Mouse (Mus musculus): ENCODE measurements at regions not wholly inside any gene's neighbourhood (a gene's known extent, or its start where the extent isn't known, plus 50 kb on each side); places are given as distances from the start of the nearest gene placed in this dataset.

DNA sequence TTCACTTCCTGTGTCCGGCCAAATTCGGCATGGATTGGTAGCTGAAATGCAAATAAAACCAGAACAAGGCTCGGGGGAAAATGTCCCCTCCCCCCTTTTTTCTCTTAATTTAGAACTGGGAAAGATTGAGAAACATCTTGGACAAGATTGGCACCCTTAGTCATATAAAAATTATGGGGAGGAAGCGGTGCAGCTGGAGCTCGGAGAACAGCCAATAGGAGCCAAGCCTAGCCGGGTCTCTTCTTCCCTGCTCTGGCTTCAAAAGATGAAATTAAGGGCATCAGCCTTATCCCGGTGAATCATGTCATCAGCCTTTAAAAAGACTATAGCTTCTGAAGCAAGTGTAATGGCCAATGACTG lies 213.3 kb upstream of the Amigo2 start:
- TF ChIP-seq CTCF (IDR thresholded peaks at IDR 0.05; ENCODE audit: low read depth, low read length) (no peak), GATA2 (IDR thresholded peaks at IDR 0.05; ENCODE audit: borderline replicate concordance, low read depth, low read length) (no peak), GATA1 (IDR thresholded peaks at IDR 0.05; ENCODE audit: borderline replicate concordance, low read length) (no peak), TAL1 (conservative IDR thresholded peaks at IDR 0.05; ENCODE audit: low read depth, low read length) (no peak)
